Mouse (Mus musculus) left cerebral cortex, adult 8-10 months (tissue): ENCODE measurements around the gene Ccdc7a. TPM values are rescaled to one million over a fixed set of nuclear protein-coding genes. Genes with fewer than 3 reads are reported as not detected.
"Not testable (repeated sequence)": the region's sequence is repeated elsewhere in the genome, so short reads cannot be mapped to it uniquely, and the experiment has no call there.

Experiments
- DNase-seq, 2 experiments: peaks; one replicate each; pipeline ENCODE4 v3.0.0; 2022; ENCODE audit warnings: low spot score in 2 of 2
- total RNA-seq, 4 experiments: library from RNA; stranded (reverse); gene quantifications; 2 replicates each; pipeline ENCODE4 v1.2.4; 2022

Gene Ccdc7a
- under 1 TPM in 1 of 4 experiments, not detected in 3; 0.06 TPM for total RNA-seq

GRCm38 (mm10) chr8:129065417-129065816 is at the start of gene Ccdc7a:
Ccdc7a (minus strand) TSS chr8:129065517.
- DNase-seq, result not testable (repeated sequence)

DNA sequence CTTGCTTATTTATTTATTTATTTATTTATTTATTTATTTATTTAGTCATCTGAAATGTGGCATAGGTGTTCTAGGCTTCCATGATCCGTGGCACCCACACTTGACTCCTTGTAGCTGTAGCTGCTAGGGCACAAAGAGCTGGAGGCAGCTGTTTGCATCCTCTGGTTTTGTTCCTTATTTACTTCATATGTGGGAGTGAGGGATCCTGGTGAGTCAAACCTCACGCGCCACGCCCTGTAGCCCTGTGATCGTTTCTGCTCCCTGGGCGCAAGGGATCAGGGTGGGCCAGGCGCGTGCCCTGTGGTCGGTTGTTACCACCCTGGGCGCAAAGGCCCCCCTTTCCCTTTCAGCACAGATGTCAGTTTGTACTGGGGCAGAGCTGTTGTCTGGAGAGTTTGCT is 1.5 kb upstream of the Ccdc7a start, which contains the start of gene Ccdc7b:
Gene Ccdc7b, plus strand, starts transcription at position 301 of the 400 bp plus-strand sequence.
- not testable (repeated sequence) for DNase-seq

- no peak for DNase-seq
These were observed 73.9 kb downstream of the Ccdc7a start for GRCm38 (mm10) chr8:128991389-128991788.

DNA sequence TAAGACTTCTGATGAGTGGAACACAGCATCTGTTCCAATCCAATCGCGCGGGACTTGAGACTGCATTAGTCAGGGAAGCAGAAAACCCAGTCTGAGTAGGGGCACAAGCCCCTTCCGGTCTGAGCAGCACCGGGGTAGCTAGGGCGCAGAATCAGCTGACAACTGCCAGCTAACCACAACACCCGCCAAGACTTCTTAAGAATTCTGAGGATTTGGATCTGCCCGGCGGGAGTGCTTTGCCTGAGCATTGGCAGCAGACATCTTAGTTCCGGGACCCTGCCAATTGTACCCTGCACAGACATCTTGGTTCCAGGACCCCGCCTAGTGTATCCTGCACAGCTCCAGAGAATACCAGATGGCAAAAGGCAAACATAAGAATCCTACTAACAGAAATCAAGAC is 116.4 kb downstream of the Ccdc7a start:
- DNase-seq, result not testable (repeated sequence)

- peak; percentile 6 to 23 for DNase-seq
These were observed 124.2 kb downstream of the Ccdc7a start for GRCm38 (mm10) chr8:128941022-128941641.

- DNase-seq, result no peak
These were observed 131.9 kb downstream of the Ccdc7a start for GRCm38 (mm10) chr8:128933446-128933845.

- no peak for DNase-seq
These were observed 182.6 kb downstream of the Ccdc7a start for GRCm38 (mm10) chr8:128882719-128883118.

- no peak for DNase-seq
These were observed 221.6 kb downstream of the Ccdc7a start for GRCm38 (mm10) chr8:128843749-128844148.

- DNase-seq, result no peak
These were observed 252.8 kb downstream of the Ccdc7a start for GRCm38 (mm10) chr8:128812521-128812920.

DNA sequence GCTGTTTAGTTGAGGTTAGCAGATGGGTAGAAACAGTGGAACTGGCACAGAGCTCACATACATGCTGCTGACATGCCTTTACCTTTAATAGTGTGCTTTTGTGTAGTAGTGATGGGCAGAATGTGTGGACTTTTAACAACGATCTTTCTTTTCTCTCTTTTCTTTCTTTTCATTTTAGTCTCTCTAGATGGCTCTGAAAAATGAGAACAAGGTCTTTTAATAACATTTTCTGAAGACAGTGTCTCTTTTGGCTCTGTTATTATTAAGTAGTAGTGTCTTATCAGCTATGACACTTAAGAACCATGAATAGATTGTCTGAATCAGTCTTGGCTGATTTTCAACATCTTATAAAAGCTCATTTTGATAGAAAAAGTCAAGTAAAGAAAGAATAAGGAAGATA is 266.7 kb downstream of the Ccdc7a start, which contains the start of gene Gm3952:
Gene Gm3952, minus strand, starts transcription at position 101 of the 400 bp plus-strand sequence.
- no peak for DNase-seq

DNA sequence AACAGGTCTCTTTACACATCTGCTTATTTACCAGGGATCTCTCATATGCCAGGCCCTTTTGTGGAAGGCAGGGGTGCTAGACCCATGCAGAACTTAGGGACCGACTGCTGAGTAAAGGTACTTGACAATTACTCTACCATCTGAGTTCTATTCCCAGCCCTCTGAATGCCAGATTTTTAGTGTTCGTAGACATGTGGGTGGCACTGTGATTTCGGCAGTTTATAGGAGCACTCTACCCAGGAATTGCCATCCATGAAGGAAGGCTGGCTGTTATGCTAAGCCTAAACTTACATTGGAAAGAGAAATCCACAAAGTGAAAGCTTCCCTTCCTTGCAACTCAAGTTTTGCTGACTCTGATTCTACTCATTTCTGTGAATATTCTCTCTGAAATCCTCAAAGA is 329.6 kb downstream of the Ccdc7a start:
- DNase-seq, result no peak

DNA sequence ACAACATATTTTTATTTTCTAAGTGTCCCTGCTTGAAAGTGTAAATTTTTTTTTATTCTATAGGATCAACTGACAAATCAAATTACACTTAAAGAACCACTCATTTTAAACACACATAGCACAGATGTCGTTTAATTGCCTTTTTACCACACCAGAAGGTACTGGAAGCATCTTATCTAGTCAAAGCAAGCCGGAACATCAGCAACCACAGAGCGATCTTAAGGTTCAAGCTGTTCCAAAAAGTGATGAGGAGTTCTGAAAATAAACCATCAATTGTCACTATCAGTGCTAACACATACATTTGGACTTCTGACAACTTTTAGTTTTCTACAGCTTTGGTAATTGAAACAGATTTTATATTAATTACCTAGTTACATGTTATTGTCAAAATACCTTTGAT is 331.2 kb downstream of the Ccdc7a start:
- no peak for DNase-seq

DNA sequence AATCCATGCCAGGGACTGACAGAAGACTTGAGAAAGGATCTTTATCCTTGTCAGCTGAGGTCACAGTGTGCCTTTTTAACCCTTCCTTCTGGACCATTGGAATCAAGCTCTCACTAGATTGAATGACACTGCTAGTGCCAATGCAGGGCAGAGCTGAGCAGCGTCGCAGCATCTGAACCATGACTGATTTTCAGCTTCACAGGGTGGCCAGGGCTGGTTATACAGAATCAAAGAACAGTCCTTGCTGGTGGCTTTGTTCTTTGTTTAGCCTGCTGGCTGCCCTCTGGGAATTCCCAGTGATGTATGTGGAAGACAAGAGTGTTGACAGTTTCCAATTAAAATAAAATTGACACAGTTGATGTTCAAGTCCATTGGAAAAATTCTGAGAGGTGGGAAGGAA is 333.1 kb downstream of the Ccdc7a start:
- no peak for DNase-seq

- DNase-seq, result no peak
These were observed 338.1 kb downstream of the Ccdc7a start for GRCm38 (mm10) chr8:128727213-128727612.

GRCm38 (mm10) chr8:128724819-128725218 is 340.5 kb downstream of the Ccdc7a start:
- DNase-seq, result no peak

- DNase-seq, result peak in 1 of 2 experiments; percentile 48
These were observed 349.1 kb downstream of the Ccdc7a start for GRCm38 (mm10) chr8:128716184-128716583.

GRCm38 (mm10) chr8:128709261-128709660 is 356.1 kb downstream of the Ccdc7a start:
- peak; percentile 31 to 65 for DNase-seq

GRCm38 (mm10) chr8:128704836-128705235 is 360.5 kb downstream of the Ccdc7a start:
- DNase-seq, result no peak

DNA sequence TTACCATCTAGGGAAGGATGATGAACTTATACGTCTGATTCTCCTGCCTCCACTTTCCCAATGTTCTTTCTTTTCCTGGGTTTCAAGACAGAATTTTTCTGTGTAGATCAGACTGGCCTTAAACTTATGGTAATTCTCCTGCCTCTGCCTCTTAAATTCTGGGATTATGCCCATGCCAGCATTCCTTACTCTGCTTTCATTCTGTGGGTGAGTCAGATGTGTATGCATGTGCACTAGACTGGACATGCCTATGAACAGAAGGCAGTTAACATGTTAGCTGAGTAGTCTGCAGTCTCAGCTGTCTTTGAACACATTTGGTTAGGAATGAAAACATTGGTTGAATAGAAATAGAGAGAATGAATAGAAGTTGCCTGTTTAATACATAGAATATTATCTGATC is 360.9 kb downstream of the Ccdc7a start:
- DNase-seq, result no peak

GRCm38 (mm10) chr8:128697945-128698344 is 367.4 kb downstream of the Ccdc7a start:
- no peak for DNase-seq

DNA sequence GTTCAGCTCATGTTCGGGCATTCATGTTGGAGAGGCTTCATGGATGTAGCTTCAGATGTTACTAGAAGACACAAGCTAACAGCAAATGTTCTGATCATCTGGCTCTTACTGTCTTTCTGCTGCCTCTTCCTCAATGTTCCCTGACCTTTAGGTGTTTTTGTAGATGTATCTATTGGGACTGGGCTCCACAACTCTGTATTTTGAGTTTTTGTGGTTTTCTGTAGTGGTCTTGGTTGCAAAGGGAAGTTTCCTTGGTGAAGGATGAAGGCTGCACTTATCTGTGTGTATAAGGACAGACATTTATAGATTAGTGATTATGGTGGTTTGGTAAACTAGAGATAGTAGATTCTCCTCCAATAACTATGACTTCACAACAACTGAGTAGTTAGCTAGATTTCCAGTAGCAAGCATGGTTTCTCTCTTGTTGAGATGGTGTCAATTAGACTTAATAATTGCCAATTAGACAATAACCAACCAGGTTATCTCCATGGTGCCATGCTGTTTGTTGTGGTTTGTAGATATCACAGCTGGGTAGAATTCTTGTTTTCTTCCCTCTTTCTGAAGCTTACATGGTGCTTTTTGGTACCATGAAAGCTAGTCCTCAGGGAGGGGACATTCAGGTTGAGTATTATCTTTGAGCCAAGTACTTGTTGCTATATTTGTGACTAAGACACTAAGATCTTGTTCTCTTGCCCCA is 368.5 kb downstream of the Ccdc7a start:
- DNase-seq, result no peak

DNA sequence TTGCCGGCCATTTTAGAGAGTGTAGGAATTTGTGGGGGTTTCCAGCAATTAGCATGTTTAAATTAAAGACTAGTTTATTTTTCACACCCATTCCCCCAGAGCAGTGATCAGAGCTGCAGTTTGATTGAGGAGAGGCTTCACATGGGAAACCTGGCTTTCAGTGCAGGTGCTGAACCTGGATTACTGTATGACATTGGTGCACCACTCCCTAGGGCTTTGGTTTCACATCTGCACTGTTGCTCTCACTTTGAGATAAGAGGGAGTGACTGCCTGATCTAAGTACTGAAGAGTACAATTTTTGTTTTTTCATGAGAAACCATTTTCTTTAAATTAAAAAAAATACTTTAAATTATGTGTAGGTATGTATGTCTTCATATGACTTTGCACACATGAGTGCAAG is 375.3 kb downstream of the Ccdc7a start:
- DNase-seq, result no peak

DNA sequence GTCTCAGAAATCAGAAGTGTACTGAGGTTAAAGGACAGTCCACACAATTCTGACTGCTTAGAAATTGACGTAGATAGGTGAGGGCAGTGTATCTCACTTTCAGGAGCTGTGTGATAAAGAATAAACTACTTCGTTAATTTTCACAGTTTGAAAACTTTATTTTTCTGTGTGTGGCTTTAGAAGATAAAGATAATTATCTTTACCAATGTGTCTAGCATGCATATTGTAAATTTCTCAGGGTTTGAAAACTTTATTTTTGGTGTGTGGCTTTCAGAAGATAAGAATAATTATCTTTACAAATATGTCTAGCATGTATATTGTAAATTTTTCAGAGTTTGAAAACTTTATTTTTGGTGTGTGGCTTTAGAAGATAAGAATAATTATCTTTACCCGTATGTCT is 376.6 kb downstream of the Ccdc7a start:
- DNase-seq, result no peak
